In the genomic region with DNA sequence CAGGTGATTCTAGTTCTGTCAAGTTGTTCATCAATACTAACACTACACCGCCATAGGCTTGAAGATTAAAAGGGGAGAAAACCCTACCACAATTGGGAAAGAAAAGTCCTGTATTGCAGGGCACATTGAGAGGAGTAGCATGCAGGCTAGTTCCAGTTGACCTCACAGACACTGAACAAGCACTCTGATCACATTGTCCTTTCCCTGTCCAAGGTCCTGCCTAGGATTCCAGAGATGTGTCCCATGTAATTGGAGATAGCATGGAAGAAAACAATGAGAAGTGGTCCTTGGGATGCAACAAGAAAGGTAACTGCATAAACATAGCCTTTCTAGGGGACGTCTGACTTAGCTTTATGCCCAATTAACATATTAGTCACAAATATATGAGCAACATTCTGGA, we compare ENCODE assay signal across 28 mouse cellular contexts. TPM values are rescaled to one million over a fixed set of nuclear protein-coding genes. Genes with fewer than 3 reads are reported as not detected.
A peak's percentile ranks its signal among the peaks of the same experiment; 100 is the strongest.
DNase-seq lines count a peak whose midpoint lies in the region; ATAC-seq and TF ChIP-seq lines count a peak whose summit lies in the region.
"Had no signal": no experiment of that assay in that cellular context is flagged by ENCODE, and none has a peak within 500 bp of the region (broad histone marks: within the 10 kb centered on the region; RNA-seq: fewer than 3 reads in every experiment).

No protein-coding gene starts in this region.

- H3K36me3 ChIP-seq in kidney, adult 2 months (ENCODE audit: control insufficient read depth, insufficient read depth, low read length), result no peaks in the 10 kb centered on the region
- H3K36me3 ChIP-seq: embryonic facial prominence, embryonic 12.5 days; heart, embryonic 12.5 days; liver, embryonic 12.5 days; lung, embryonic 15.5 days; midbrain, embryonic 12.5 days; neural tube, embryonic 12.5 days had no signal

- no peak overlapping the region for H3K4me3 ChIP-seq in kidney, adult 2 months (ENCODE audit: insufficient read depth, low read depth, low read length)
- H3K4me3 ChIP-seq: embryonic facial prominence, embryonic 12.5 days; heart, embryonic 12.5 days; liver, embryonic 12.5 days; lung, embryonic 15.5 days; midbrain, embryonic 12.5 days; neural tube, embryonic 12.5 days had no signal

- ATAC-seq in erythroid progenitor cell, adult 5-6 weeks (replicated peaks; ENCODE audit: low FRiP score, poor library complexity, severe bottlenecking), result no peak
- ATAC-seq: CD4-positive, CD25-positive, alpha-beta regulatory T cell, adult 4 months; forebrain, embryonic 16.5 days; hindbrain, embryonic 16.5 days; intestine, embryonic 16.5 days; liver, embryonic 12.5 days had no signal

- peak; percentile 11 for DNase-seq in adrenal gland, postnatal 14 days
- no peak for DNase-seq in adrenal gland, adult 2 months
- DNase-seq in kidney, postnatal 4 days, result peak; percentile 18 to 37
- DNase-seq in kidney, adult 2 months, result no peak
- DNase-seq in embryo, embryonic 10.5 days (ENCODE audit: low spot score), result peak; percentile 59
- peak; percentile 23 for DNase-seq in retina, embryonic 14.5 days (ENCODE audit: low spot score)
- no peak for DNase-seq in right cerebral cortex, postnatal 25 days
- DNase-seq: adrenal gland, adult 8-10 months; cerebellum, postnatal 14 days; spleen, adult 18-20 months; thymus, postnatal 36 days had no signal

- no peak for TF ChIP-seq POLR2A in kidney, adult 2 months (IDR thresholded peaks at IDR 0.05; ENCODE audit: low read depth, low read length)

- no peaks in the 10 kb centered on the region for H3K27me3 ChIP-seq in kidney, adult 2 months (replicated peaks; ENCODE audit: control insufficient read depth, insufficient read depth, low read length)
- H3K27me3 ChIP-seq: embryonic facial prominence, embryonic 12.5 days; heart, embryonic 12.5 days; liver, embryonic 12.5 days; lung, embryonic 15.5 days; midbrain, embryonic 12.5 days; neural tube, embryonic 12.5 days had no signal

- H3K4me1 ChIP-seq in kidney, adult 2 months (ENCODE audit: control insufficient read depth, insufficient read depth, low read length), result no peaks in the 10 kb centered on the region
- H3K4me1 ChIP-seq: heart, embryonic 12.5 days; liver, embryonic 12.5 days; lung, embryonic 15.5 days; midbrain, embryonic 12.5 days; neural tube, embryonic 12.5 days had no signal

- TF ChIP-seq CTCF in kidney, adult 2 months (conservative IDR thresholded peaks at IDR 0.05; ENCODE audit: insufficient read depth, insufficient read length, low read depth, low read length), result no peak

- no peak overlapping the region for H3K27ac ChIP-seq in kidney, adult 2 months (ENCODE audit: insufficient read depth, low read depth, low read length)
- H3K27ac ChIP-seq: embryonic facial prominence, embryonic 12.5 days; liver, embryonic 12.5 days; lung, embryonic 15.5 days; macrophage; midbrain, embryonic 12.5 days; neural tube, embryonic 12.5 days had no signal

- 52% methylated on average over 2 of the region's 2 CpGs for WGBS in kidney, adult 2 months

RNA-seq across cellular contexts. Expression of a gene that starts 29.4 kb away (rescaled TPM):
- total RNA-seq in adrenal gland, postnatal 14 days (2021), result not detected in 2 replicates
- total RNA-seq in adrenal gland, adult 2 months (2021), result not detected
- not detected in 2 replicates for polyA plus RNA-seq in adrenal gland, adult 2 months (2012; rRNA removed)
- not detected in 2 replicates for polyA plus RNA-seq in kidney, adult 2 months (2012; rRNA removed)
- not detected in 2 replicates for total RNA-seq in erythroid progenitor cell, adult 5-6 weeks (2015; ENCODE audit: low replicate concordance)
- not detected in 2 replicates for total RNA-seq in erythroid progenitor cell, adult 5-6 weeks (2017; ENCODE audit: low replicate concordance)
- total RNA-seq: adrenal gland, adult 8-10 months; heart, postnatal 25 days; MEL; monocyte, adult 5-6 weeks had no signal
- polyA plus RNA-seq: CD4-positive, CD25-positive, alpha-beta regulatory T cell, adult 4 months; embryonic facial prominence, embryonic 12.5 days; forebrain, embryonic 16.5 days; heart, embryonic 12.5 days; hindbrain, embryonic 16.5 days; intestine, embryonic 16.5 days; kidney, embryonic 16.5 days; limb, embryonic 11.5 days; liver, embryonic 12.5 days; lung, embryonic 15.5 days; macrophage; midbrain, embryonic 12.5 days; neural tube, embryonic 12.5 days had no signal

Comparison
In these comparisons a context has a peak if more than half of its experiments do, and no peak if none do; other contexts are left out.
1. DNase-seq: peak in adrenal gland, postnatal 14 days (single experiment), kidney, postnatal 4 days (2 of 2), embryo, embryonic 10.5 days (single experiment) and retina, embryonic 14.5 days (single experiment); none in adrenal gland, adult 2 months (single experiment), kidney, adult 2 months (single experiment) and right cerebral cortex, postnatal 25 days (single experiment).